Mouse (Mus musculus) lung, adult 2 months (tissue): ENCODE measurements around the gene 1700012B09Rik.

Experiments
- CTCF ChIP-seq: fragments of 200-500 bp; IDR thresholded peaks from 2 replicates; pipeline ENCODE4 v1.5.1; 2011; ENCODE audit warnings: mild to moderate bottlenecking, low read length, control low read depth; ENCODE audit not compliant: insufficient read depth
- POLR2A ChIP-seq: fragments of 200-500 bp; IDR thresholded peaks from 2 replicates; pipeline ENCODE4 v1.6.1; 2011; ENCODE audit warnings: low read depth, mild to moderate bottlenecking, control low read depth, low read length, borderline replicate concordance; ENCODE audit errors: extremely low read depth

DNA sequence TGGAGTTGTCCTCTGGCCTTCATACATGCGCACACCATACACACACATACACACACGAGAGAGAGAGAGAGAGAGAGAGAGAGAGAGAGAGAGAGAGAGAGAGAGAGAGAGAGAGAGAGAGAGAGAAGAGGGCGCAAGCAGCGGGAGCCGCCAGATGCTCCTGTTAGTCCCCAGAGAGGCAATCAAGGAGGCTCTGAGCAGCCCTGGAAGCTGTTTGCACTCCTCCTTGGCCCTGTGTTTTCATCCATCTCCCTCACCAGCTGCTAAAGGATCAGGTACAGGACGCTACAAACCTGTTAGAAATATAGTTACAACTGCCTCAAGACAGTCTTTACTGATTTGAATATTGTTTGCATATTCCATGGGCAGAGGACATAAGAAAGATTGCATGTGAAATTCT is 1.0 kb downstream of the 1700012B09Rik start:
- no peak for TF ChIP-seq CTCF
- TF ChIP-seq POLR2A = no peak
